Mouse (Mus musculus): ENCODE data around the gene Pus10. TPM values are rescaled to one million over a fixed set of nuclear protein-coding genes. Genes with fewer than 3 reads are reported as not detected.

Gene Pus10
- polyA plus RNA-seq, 1 experiment: 2.0 TPM

GRCm38 (mm10) chr11:23688060-23688459 lies 22.6 kb downstream of the Pus10 start:
- no peaks in the 10 kb centered on the region for H3K27me3 ChIP-seq (replicated peaks)
- TF ChIP-seq FLI1 (IDR thresholded peaks at IDR 0.05; ENCODE audit: low read length) (no peak), GATA1 (IDR thresholded peaks at IDR 0.05; ENCODE audit: borderline replicate concordance, low read length) (no peak)
- peaks cover 61% of the 10 kb centered on the region for H3K36me3 ChIP-seq (replicated peaks; ENCODE audit: low read length)
- H3K9me3 ChIP-seq: no peaks in the 10 kb centered on the region
- H3K4me1 ChIP-seq: no peaks in the 10 kb centered on the region
- H3K4me3 ChIP-seq (replicated peaks): no peak overlapping the region

- peaks cover 19% of the 10 kb centered on the region for H3K4me1 ChIP-seq
- H3K4me3 ChIP-seq (replicated peaks): no peak overlapping the region
- no peaks in the 10 kb centered on the region for H3K27me3 ChIP-seq (replicated peaks)
- H3K36me3 ChIP-seq (replicated peaks; ENCODE audit: low read length): peaks cover 37% of the 10 kb centered on the region
- no peaks in the 10 kb centered on the region for H3K9me3 ChIP-seq
- TF ChIP-seq FLI1 (IDR thresholded peaks at IDR 0.05; ENCODE audit: low read length): no peak
- no peak for TF ChIP-seq GATA1 (IDR thresholded peaks at IDR 0.05; ENCODE audit: borderline replicate concordance, low read length)
These were observed 27.8 kb downstream of the Pus10 start for GRCm38 (mm10) chr11:23693286-23693685.

GRCm38 (mm10) chr11:23695847-23696246 lies 30.4 kb downstream of the Pus10 start:
- Histone ChIP-seq H3K9me3 (no peaks in the 10 kb centered on the region), H3K36me3 (replicated peaks; ENCODE audit: low read length) (peaks cover 41% of the 10 kb centered on the region), H3K4me3 (replicated peaks) (no peak overlapping the region), H3K4me1 (peaks cover 32% of the 10 kb centered on the region), H3K27me3 (replicated peaks) (no peaks in the 10 kb centered on the region)
- TF ChIP-seq GATA1 (IDR thresholded peaks at IDR 0.05; ENCODE audit: borderline replicate concordance, low read length) (no peak), FLI1 (IDR thresholded peaks at IDR 0.05; ENCODE audit: low read length) (no peak)

- TF ChIP-seq FLI1 (IDR thresholded peaks at IDR 0.05; ENCODE audit: low read length): no peak
- TF ChIP-seq GATA1 (IDR thresholded peaks at IDR 0.05; ENCODE audit: borderline replicate concordance, low read length): no peak
- Histone ChIP-seq H3K27me3 (replicated peaks) (no peaks in the 10 kb centered on the region), H3K4me3 (replicated peaks) (no peak overlapping the region), H3K36me3 (replicated peaks; ENCODE audit: low read length) (peaks cover 55% of the 10 kb centered on the region), H3K4me1 (peaks cover 32% of the 10 kb centered on the region), H3K9me3 (no peaks in the 10 kb centered on the region)
These were observed 33.1 kb downstream of the Pus10 start for GRCm38 (mm10) chr11:23698526-23698925.

- Histone ChIP-seq H3K36me3 (replicated peaks; ENCODE audit: low read length) (peaks cover 57% of the 10 kb centered on the region), H3K27me3 (replicated peaks) (no peaks in the 10 kb centered on the region), H3K4me3 (replicated peaks) (no peak overlapping the region), H3K9me3 (no peaks in the 10 kb centered on the region), H3K4me1 (peaks cover 32% of the 10 kb centered on the region)
- TF ChIP-seq FLI1 (IDR thresholded peaks at IDR 0.05; ENCODE audit: low read length): no peak
- TF ChIP-seq GATA1 (IDR thresholded peaks at IDR 0.05; ENCODE audit: borderline replicate concordance, low read length): no peak
These were observed 34.1 kb downstream of the Pus10 start for GRCm38 (mm10) chr11:23699414-23700095.

- H3K27me3 ChIP-seq (replicated peaks): no peaks in the 10 kb centered on the region
- H3K4me1 ChIP-seq: peaks cover 21% of the 10 kb centered on the region
- H3K4me3 ChIP-seq (replicated peaks): no peak overlapping the region
- TF ChIP-seq GATA1 (IDR thresholded peaks at IDR 0.05; ENCODE audit: borderline replicate concordance, low read length): no peak
- no peaks in the 10 kb centered on the region for H3K9me3 ChIP-seq
- peaks cover 61% of the 10 kb centered on the region for H3K36me3 ChIP-seq (replicated peaks; ENCODE audit: low read length)
These were observed 36.4 kb downstream of the Pus10 start for GRCm38 (mm10) chr11:23701831-23702230.

GRCm38 (mm10) chr11:23704604-23705294 lies 39.3 kb downstream of the Pus10 start:
- H3K9me3 ChIP-seq: no peaks in the 10 kb centered on the region
- no peak for TF ChIP-seq GATA1 (IDR thresholded peaks at IDR 0.05; ENCODE audit: borderline replicate concordance, low read length)
- TF ChIP-seq FLI1 (IDR thresholded peaks at IDR 0.05; ENCODE audit: low read length): no peak
- H3K4me1 ChIP-seq: peaks cover 3% of the 10 kb centered on the region
- H3K36me3 ChIP-seq (replicated peaks; ENCODE audit: low read length): peaks cover 74% of the 10 kb centered on the region
- H3K4me3 ChIP-seq (replicated peaks): no peak overlapping the region
- H3K27me3 ChIP-seq (replicated peaks): no peaks in the 10 kb centered on the region

GRCm38 (mm10) chr11:23712299-23712698 lies 46.8 kb downstream of the Pus10 start:
- Histone ChIP-seq H3K27me3 (replicated peaks) (no peaks in the 10 kb centered on the region), H3K36me3 (replicated peaks; ENCODE audit: low read length) (peaks cover 97% of the 10 kb centered on the region), H3K4me1 (no peaks in the 10 kb centered on the region), H3K4me3 (replicated peaks) (no peak overlapping the region), H3K9me3 (no peaks in the 10 kb centered on the region)
- TF ChIP-seq GATA1 (IDR thresholded peaks at IDR 0.05; ENCODE audit: borderline replicate concordance, low read length): no peak
- no peak for TF ChIP-seq FLI1 (IDR thresholded peaks at IDR 0.05; ENCODE audit: low read length)

GRCm38 (mm10) chr11:23718856-23719255 lies 53.4 kb downstream of the Pus10 start:
- H3K27me3 ChIP-seq (replicated peaks): no peaks in the 10 kb centered on the region
- H3K9me3 ChIP-seq: no peaks in the 10 kb centered on the region
- no peak overlapping the region for H3K4me3 ChIP-seq (replicated peaks)
- peaks cover 3% of the 10 kb centered on the region; the same call in 1 of the 2 replicates for H3K4me1 ChIP-seq
- TF ChIP-seq FLI1 (IDR thresholded peaks at IDR 0.05; ENCODE audit: low read length): no peak
- no peak for TF ChIP-seq GATA1 (IDR thresholded peaks at IDR 0.05; ENCODE audit: borderline replicate concordance, low read length)
- H3K36me3 ChIP-seq (replicated peaks; ENCODE audit: low read length): peaks cover 100% of the 10 kb centered on the region

GRCm38 (mm10) chr11:23719825-23720224 lies 54.4 kb downstream of the Pus10 start:
- peaks cover 3% of the 10 kb centered on the region; the same call in 1 of the 2 replicates for H3K4me1 ChIP-seq

More at GRCm38 (mm10) chr11:23719825-23720224, 54.4 kb downstream of the Pus10 start:
- Histone ChIP-seq H3K4me3 (replicated peaks) (no peak overlapping the region), H3K9me3 (no peaks in the 10 kb centered on the region), H3K27me3 (replicated peaks) (no peaks in the 10 kb centered on the region), H3K36me3 (replicated peaks; ENCODE audit: low read length) (peaks cover 99% of the 10 kb centered on the region)
- TF ChIP-seq GATA1 (IDR thresholded peaks at IDR 0.05; ENCODE audit: borderline replicate concordance, low read length) (no peak), FLI1 (IDR thresholded peaks at IDR 0.05; ENCODE audit: low read length) (no peak)

Data from megakaryocyte, embryonic 14.5 days (primary cell).